Mouse (Mus musculus): ENCODE measurements at regions not wholly inside any gene's neighbourhood (a gene's known extent, or its start where the extent isn't known, plus 50 kb on each side); places are given as distances from the start of the nearest gene placed in this dataset.

DNA sequence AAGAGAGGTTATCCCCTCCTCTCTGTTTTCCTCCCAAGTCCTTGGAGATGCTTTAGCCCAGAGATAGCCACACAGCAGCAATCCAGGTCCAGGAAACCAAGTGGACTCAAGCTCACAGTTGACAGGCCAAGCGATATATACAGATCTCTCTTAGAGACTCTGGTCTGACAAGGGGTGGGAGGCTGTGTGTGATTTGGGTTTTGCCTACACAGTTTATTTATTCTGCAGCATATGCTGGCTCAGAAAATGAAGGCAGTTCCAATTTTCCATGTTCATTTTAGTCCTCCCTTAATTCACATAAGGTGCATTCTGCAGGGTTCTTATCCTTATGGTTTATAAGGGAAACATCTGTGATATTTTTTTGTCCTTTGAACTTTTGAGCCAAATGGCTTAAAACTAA, 595.0 kb upstream of the Apob start:
- no peak for ATAC-seq (replicated peaks; ENCODE audit: low read depth, poor library complexity, severe bottlenecking)

DNA sequence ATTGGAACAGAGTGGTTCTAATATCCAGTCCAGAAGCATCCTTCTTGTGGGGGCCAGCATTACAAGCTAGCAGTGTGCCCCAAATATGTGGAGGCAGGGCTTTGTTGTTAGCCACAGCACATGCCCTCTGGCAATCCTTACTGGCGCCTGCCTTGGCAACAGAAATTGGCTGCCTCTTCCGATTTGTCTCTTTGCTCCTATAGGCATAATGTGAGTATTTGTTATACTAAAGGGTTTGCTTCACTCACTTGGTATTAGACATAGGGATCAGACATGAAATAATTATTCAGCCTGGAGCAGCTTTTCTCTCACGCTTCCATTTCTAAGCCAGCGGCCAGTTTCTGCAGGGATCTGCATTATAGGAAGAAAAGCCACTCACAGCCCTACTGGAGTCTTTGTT, 573.6 kb upstream of the Apob start:
- no peak for ATAC-seq (replicated peaks; ENCODE audit: low read depth, poor library complexity, severe bottlenecking)

DNA sequence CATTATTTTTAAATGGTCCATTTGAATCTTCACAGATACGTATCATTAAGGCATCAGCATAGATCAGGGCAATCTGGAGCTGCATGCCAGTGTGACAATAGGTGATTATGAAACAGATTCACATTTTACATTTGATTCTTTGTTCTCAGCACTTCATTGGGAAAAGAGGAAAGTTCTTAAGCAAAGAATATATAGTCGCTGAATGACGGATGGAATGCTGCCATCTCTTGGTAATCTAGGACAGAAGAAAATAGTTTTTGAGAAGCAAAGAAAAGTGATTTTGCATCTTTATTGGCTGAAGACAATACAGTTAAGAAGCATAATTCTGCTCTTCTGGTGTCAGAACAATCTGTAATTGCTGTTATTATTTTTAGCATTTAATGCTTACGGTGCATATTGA, 565.6 kb upstream of the Apob start:
- ATAC-seq (replicated peaks; ENCODE audit: low read depth, poor library complexity, severe bottlenecking), result no peak

DNA sequence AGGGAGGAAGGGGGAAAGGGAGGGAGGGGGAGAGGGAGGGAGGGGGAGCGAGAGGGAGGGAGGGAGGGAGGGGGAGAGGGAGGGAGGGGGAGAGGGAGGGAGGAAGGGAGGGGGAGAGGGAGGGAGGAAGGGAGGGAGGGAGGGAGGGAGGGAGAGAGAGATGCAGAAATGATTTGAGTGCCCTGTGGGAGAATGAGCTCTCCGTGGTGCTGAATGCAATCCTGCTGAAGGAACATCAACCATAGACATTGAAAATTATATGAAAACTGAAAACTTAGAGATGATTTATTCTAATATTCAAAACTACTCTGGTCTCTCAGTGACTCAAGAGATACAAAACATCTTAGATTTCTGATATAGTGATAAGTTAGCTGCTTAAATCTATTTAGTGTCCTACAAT, 557.2 kb upstream of the Apob start:
- no peak for ATAC-seq (replicated peaks; ENCODE audit: low read depth, poor library complexity, severe bottlenecking)

DNA sequence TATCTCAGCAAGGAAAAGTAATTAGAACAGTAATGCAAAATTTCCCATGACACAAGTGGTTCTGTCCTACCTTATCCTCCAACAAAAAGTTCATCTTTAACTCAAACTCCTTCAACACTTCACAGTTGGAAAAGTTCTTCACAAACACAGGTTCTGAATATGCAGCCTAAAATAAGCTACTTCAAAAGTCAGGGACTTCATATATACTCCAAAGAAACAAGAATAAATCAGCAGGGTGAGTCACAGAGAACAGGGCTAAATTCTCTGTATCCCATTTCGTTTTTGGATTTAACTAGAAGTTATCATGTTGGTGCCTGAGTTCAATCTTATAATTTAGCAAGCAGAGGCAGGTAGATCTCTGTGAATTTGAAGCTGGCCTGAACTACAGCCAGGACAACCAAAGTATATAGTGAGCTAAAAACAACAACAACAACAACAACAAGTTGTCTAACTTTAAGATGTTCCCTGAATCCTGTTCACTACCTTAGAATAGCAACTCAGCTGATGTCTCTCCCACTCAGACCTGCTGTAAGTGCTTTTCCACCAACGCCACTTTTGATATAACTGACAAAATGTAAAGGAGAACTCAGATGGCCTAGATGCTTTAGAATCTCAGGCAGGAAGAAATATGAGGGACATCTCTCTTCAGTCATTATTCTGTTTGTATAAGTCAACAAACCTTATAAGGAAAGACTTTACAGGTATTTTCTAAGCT, 555.5 kb upstream of the Apob start:
- no peak for ATAC-seq (replicated peaks; ENCODE audit: low read depth, poor library complexity, severe bottlenecking)

DNA sequence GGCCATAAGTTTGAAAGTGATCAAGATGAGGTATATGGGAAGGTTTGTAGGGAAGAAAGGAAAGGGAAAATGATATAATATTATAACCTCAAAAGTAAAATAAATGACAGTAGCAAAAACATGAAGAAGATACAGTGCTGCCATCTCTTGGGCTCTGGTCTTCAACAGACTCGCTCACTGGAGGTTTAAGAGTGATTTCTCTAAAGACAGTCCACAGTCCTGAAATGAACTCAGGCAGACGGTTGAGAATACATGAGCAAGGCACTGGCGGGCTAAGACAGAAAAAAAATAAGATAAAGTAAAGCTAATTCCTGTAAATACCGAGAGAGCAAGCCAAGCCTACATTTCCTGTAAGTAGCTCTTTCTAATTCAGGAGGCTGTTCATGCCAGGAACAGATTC, 546.5 kb upstream of the Apob start:
- ATAC-seq (replicated peaks; ENCODE audit: low read depth, poor library complexity, severe bottlenecking), result no peak

DNA sequence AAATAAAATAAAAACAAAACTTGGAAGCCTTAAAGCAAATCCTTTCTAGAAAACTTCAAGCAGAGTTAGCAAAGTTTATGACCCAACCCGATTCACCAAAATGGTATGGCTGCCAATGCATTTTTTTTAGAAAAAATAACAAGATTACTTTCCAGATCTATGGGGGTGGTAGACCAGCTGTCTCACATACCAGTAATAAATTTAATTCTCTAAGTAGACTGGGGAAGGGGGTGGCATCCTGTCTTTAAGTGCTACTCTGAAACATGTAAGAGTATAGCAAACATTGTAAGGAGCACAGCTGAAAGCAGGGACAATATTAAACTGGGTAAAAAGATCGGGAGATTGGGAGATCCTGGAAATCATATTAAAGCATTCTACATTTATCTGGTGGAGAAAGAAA, 532.2 kb upstream of the Apob start:
- no peak for ATAC-seq (replicated peaks; ENCODE audit: low read depth, poor library complexity, severe bottlenecking)

DNA sequence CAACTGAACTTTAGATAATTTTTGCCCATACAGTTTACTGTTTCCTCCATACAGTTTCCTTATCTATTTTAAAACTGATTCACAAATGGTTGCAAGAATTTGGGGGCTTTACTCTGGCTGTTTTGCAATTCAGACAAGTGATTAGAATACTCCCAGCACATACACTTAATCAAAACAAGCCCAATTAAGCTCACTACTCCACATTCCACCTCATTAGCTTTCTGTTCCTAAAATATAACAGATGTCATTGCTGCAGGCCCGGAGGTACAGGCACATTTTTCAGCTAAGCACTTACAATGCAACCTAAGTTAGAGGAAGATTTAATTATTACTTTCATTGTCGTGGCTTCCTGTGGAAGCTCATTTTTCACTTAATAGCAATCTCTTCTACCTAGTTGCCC, 526.9 kb upstream of the Apob start:
- no peak for ATAC-seq (replicated peaks; ENCODE audit: low read depth, poor library complexity, severe bottlenecking)

DNA sequence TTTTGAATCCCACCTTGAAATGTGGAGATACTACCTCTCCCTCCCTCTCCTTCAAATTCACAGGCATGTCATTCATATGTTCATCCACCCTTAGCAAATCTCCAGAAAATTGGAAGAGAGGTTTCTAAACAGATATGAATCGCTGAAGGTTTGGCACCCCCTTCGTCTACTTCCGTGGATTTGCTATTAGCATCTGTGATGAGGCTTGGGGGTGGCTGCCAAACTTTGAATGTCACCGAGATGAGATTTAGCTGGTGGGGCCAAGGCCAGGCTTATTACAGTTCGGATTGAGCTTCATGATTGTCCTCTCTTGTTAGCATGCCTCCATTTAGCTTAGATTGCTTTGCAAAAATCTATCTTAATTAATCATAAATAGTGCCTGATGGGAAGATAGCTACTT, 520.4 kb upstream of the Apob start:
- no peak for ATAC-seq (replicated peaks; ENCODE audit: low read depth, poor library complexity, severe bottlenecking)

DNA sequence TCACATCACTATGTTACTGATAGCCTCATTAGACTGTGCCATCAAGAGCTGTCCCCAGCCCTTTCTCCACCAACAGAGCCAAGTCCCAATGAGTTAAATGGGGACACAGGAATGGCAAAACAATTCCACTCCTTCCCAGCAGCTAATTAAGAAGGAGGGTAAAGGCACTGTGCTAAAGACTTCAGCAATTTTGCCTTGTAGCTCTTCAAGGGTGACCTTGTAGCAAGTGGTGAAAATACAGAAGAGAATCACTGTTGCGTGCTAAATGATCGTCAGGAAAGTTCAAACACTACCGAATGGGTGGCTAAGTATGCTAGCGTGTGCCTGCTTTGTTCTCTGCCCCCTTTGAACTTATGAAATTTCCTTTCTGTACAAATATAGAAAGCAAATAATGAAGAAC, 519.9 kb upstream of the Apob start:
- no peak for ATAC-seq (replicated peaks; ENCODE audit: low read depth, poor library complexity, severe bottlenecking)

DNA sequence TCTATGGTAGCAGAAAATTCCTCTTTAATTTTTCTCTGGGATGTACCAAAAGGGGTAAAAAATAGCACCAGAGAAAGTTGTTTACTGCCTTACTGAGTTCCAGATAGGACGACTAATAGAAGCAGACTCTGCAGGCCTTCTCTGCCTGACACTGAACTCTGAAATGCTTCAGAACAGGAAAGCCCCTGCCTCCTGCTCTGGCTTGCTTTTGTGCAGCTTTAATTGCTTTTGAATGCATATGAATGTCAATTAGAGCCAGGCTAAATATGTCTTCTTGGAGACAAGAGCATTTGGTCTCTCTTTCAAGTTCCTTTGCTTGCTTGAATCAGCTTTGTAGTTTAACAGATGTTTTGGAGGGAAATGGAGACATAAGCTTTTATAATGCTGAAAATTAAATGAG, 512.5 kb upstream of the Apob start:
- ATAC-seq (replicated peaks; ENCODE audit: low read depth, poor library complexity, severe bottlenecking), result no peak

DNA sequence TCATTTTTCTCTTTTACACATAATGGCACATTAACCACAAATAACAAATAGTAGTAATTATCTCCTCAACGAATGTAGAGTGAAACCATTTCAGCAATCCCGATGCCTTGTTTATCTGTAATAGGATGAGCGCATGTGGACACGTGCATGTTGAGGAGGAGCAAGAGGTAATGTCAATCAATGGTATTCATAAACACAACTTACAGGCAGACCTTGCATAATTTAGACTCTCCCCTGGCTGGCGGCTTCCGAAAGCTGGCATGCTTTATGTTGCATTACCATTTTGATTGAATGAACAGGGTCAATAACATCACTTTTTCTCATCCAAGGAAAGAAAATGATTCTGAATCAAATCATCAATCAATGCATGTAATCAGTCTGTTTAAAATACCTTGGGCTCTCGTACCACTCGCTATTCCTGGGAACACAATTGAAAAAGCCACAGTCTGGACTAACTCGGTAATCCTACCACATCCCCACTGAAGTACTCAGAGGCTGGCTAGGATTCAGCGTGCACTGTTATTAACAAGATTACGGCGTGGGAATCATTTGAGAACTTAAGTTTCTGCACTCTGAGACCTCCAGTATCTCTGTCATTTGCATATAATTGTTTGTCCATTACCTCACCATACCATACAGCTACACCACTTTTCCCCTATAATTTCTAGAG, 464.7 kb upstream of the Apob start:
- ATAC-seq (replicated peaks; ENCODE audit: low read depth, poor library complexity, severe bottlenecking), result no peak

DNA sequence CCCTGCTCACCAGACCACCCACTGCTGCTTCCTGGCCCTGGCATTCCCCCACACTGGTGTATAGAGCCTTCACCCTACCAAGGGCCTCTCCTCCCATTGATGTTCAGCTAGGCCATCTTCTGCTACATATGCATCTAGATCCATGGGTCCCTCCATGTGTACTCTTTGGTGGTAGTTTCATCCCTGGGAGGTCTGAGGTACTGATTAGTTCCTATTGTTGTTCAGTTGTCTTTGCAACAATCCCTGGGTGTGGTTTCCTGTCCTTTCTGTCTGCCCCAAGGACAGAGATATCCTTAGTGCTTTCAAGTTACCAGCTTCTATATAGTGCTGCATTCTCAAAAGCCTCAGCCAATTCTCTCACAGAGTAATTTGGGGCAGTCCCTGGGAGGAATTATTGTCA, 440.1 kb upstream of the Apob start:
- ATAC-seq (replicated peaks; ENCODE audit: low read depth, poor library complexity, severe bottlenecking), result no peak

DNA sequence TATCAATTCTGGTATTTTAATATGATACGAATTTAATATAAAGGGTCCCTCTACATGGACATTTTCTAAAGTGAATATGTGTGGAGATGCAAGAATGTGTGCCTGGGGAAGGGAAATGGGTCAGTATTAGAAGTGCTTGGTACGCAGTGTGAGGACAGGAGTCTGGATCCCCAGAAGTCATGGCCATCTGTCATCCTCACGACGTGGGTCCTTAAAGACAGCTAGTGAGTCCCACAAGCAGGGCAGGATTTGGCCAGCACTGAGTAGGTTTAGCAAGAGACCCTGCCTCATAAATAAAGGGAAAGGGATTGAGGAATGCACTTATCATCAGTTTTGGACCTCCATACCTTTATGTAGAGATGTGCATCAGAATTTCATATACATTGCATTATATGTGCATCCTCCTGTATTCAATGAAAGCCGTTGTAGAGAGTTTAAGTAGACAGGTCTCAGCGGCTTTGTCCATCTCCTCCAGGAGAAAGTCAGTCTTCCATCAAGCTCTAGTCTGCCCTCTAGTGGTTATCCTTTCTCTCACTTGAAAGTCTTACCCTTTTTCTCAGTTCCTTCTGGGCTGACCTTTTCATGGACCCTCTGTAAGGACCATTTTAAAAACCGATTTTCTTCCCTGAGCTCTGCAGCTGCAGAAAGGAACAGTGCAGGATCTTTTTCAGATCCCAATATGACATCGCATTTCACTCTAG, 434.0 kb upstream of the Apob start:
- no peak for ATAC-seq (replicated peaks; ENCODE audit: low read depth, poor library complexity, severe bottlenecking)

DNA sequence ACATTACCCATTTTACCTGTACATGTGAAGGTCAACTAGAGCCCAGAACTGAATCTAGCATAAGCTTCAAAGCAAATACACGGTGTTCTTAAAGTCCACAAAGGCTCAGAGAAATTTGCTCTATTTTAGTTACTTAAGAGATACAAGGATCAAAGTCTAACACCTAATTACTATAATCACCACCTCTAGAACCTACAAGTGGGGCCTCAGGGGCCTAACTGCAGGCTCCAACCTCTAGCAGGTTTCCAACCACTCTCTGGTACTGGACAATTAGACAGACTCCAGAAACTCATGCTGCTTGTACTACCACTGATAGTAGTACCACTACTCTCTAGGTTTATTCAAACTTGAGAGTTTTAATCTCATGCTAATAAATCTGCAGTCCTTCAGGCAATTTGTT, 428.7 kb upstream of the Apob start:
- no peak for ATAC-seq (replicated peaks; ENCODE audit: low read depth, poor library complexity, severe bottlenecking)

DNA sequence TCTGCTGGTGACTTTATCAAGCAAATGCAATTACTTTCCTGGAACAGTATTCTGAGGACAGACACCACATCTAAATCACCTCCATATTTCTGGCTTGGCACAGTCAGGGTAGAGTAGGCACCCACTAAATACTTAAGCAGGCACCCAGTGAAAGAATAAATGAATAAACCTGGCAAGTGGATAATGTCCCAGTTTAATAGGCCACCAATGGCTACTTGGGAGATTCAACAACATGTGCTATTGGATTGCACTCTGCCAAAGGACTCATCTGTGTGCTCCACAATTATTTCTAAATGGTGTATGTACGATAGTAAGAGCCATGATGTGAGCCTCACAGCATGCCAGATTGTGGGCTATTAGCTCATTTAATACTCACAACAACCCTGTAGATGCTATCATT, 417.2 kb upstream of the Apob start:
- ATAC-seq (replicated peaks; ENCODE audit: low read depth, poor library complexity, severe bottlenecking), result no peak

DNA sequence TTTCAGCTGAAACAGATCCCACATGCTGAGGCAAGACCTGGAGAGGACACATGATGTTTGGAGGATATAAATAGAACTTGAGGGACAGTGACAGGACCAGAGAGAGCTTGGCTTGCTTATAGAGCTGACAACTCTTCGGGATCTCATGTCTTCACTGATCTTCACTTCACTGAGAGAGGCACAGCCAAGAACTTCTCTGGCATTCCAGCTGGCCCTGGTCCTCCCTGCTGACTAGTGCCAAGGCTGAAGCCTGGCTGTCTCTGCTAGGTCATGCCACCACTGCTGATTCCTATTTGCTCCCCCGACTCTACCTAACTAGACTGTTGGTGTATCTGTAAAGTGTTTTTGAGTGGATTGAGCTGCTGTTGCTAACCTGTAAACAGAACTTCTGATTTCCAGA, 401.4 kb upstream of the Apob start:
- no peak for ATAC-seq (replicated peaks; ENCODE audit: low read depth, poor library complexity, severe bottlenecking)

DNA sequence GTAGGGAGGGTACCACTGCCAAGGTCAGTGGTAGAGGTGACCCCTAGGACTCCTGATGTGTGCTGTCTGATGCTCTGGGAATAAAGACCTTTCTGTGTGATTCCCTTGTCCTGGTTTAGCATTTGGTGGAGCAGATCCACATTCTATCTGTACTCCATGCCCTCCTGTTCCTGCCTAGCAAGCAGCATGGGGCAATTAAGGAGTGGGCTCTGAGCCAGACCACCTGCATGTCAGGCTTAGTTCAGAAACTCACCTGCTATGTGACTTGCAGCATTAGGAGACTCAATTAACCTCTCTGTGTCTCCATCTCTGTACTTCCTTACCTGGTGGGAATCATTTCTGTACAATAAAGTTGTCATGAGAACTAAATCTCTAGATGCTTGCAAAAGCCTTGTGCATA, 389.9 kb upstream of the Apob start:
- no peak for ATAC-seq (replicated peaks; ENCODE audit: low read depth, poor library complexity, severe bottlenecking)

DNA sequence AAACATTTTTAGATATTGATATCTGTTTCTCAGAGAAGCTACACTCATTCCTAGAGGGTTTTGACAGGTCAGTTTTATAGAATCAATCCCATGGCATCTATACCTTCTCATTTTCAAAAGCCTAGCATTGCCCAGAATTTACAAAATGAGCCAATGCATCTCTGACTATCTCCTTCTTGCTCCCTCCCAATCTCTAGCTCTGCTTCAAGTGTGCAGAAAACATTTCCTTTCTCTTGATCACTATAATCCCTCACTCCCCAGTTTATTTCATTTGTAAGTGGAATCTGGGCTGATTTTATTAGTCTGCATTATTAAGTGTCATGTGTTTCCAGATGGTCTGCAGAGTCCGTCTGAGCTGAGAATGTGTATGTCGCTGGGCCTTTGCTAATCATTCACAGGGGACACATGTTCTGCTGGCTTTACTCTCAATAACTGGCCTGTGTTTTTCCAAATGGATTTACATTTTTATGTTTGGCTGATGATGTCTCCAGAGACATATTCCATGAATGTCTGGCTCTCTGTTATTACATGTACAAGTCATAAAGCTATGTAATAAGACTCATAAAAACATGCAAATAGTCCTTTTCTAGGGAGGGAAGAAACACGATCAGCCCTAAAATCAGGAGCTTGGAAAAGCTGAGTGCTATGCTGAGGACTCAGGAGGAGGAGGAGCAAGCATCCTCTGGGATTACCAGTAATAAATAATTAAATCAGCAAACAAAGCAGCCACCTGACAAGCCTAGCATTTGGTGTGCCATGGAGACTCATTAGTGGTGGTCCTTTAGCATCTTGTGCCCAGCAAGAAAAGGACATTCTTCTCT, 366.0 kb upstream of the Apob start:
- no peak for ATAC-seq (replicated peaks; ENCODE audit: low read depth, poor library complexity, severe bottlenecking)

DNA sequence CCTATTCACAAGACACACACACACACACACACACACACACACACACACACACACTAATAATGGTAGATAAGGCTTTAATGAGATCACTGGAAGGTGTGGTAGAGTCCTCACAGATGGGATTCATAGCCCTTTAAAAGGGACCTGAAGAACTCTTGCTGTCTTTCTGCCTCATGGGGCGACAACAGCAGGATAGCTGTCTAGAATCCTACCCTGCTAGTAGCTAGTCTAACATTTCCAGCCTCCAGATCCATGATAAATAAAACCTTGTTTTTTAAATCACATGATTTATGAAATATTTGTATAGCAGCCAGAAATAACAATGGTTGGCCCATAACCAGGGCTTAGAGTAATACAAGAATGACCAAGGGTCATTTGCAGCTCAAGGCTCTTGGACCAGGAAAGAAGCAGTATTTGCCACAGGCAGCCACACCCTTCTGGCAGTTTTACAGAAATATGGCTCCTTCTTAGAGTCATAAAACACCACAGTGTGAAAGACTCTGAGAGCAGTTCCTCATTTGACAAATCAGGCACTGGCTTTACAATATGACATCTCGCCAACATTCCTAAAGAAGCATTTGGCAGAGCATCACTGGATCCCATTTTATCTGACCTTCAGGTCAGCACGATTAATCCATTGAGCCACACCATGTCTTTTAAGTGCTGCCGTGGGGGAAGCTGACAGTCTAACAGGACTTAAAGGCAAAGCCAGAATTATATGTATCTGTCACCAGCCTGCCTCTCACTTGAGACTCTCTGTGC, 340.9 kb upstream of the Apob start:
- ATAC-seq (replicated peaks; ENCODE audit: low read depth, poor library complexity, severe bottlenecking), result no peak

Data from common myeloid progenitor, adult 5-6 weeks (primary cell).